Mouse (Mus musculus): ENCODE data around the gene Drc3. TPM values are rescaled to one million over a fixed set of nuclear protein-coding genes. Genes with fewer than 3 reads are reported as not detected.

Gene Drc3
- polyA plus RNA-seq, 1 experiment from 2014 or later = 20.0 TPM

GRCm38 (mm10) chr11:60339361-60339760, 13.8 kb upstream of the Drc3 start:
- WGBS = 87% methylated on average over 12 of the region's 12 CpGs
- Histone ChIP-seq H3K36me3 (no peaks in the 10 kb centered on the region; the same call in 1 of the 2 replicates), H3K9me3 (replicated peaks) (no peaks in the 10 kb centered on the region), H3K27me3 (no peaks in the 10 kb centered on the region), H3K27ac (replicated peaks) (no peak overlapping the region), H3K4me2 (replicated peaks) (no peak overlapping the region), H3K4me3 (replicated peaks) (no peak overlapping the region), H3K9ac (no peak overlapping the region), H3K4me1 (no peaks in the 10 kb centered on the region)
- no peak for ATAC-seq (ENCODE audit: insufficient number of reproducible peaks, low FRiP score, low TSS enrichment, low read depth)

- ATAC-seq (ENCODE audit: insufficient number of reproducible peaks, low FRiP score, low TSS enrichment, low read depth) = no peak
- H3K4me3 ChIP-seq (replicated peaks) = no peak overlapping the region
- no peaks in the 10 kb centered on the region for H3K36me3 ChIP-seq
- no peaks in the 10 kb centered on the region for H3K9me3 ChIP-seq (replicated peaks)
- H3K27me3 ChIP-seq = no peaks in the 10 kb centered on the region
- H3K4me2 ChIP-seq (replicated peaks) = no peak overlapping the region
- H3K4me1 ChIP-seq = 0 out of 2 replicates have a peak, but pooled peaks cover 3% of the 10 kb centered on the region
- no peak overlapping the region for H3K27ac ChIP-seq (replicated peaks)
- 77% methylated on average over 4 of the region's 4 CpGs for WGBS
- no peak overlapping the region for H3K9ac ChIP-seq
Observed at GRCm38 (mm10) chr11:60345868-60346267, 7.3 kb upstream of the Drc3 start.

GRCm38 (mm10) chr11:60346537-60346936, 6.6 kb upstream of the Drc3 start:
- 74% methylated on average over 4 of the region's 4 CpGs for WGBS

GRCm38 (mm10) chr11:60351388-60351787, 1.7 kb upstream of the Drc3 start:
- Histone ChIP-seq H3K9me3 (replicated peaks) (no peaks in the 10 kb centered on the region), H3K4me2 (replicated peaks) (peak overlapping the region; percentile 78), H3K27ac (replicated peaks) (peak overlapping the region; percentile 71), H3K27me3 (no peaks in the 10 kb centered on the region), H3K4me3 (replicated peaks) (peak overlapping the region; percentile 81), H3K36me3 (no peaks in the 10 kb centered on the region), H3K4me1 (peaks cover 19% of the 10 kb centered on the region), H3K9ac (no peak overlapping the region)
- WGBS = 48% methylated on average over 2 of the region's 2 CpGs
- no peak for ATAC-seq (ENCODE audit: insufficient number of reproducible peaks, low FRiP score, low TSS enrichment, low read depth)

More at GRCm38 (mm10) chr11:60346537-60346936, 6.6 kb upstream of the Drc3 start:
- Histone ChIP-seq H3K27ac (replicated peaks) (no peak overlapping the region), H3K27me3 (no peaks in the 10 kb centered on the region), H3K9ac (no peak overlapping the region), H3K36me3 (no peaks in the 10 kb centered on the region), H3K4me1 (peaks cover 7% of the 10 kb centered on the region), H3K9me3 (replicated peaks) (no peaks in the 10 kb centered on the region), H3K4me2 (replicated peaks) (no peak overlapping the region), H3K4me3 (replicated peaks) (no peak overlapping the region)
- ATAC-seq (ENCODE audit: insufficient number of reproducible peaks, low FRiP score, low TSS enrichment, low read depth) = no peak

GRCm38 (mm10) chr11:60351925-60352371, 1.2 kb upstream of the Drc3 start:
- Histone ChIP-seq H3K9ac (peak overlapping the region; percentile 59), H3K36me3 (no peaks in the 10 kb centered on the region), H3K4me1 (peaks cover 19% of the 10 kb centered on the region), H3K9me3 (replicated peaks) (no peaks in the 10 kb centered on the region), H3K4me2 (replicated peaks) (peak overlapping the region; percentile 78), H3K4me3 (replicated peaks) (peak overlapping the region; percentile 81), H3K27ac (replicated peaks) (peak overlapping the region; percentile 71), H3K27me3 (no peaks in the 10 kb centered on the region)
- WGBS = 22% methylated on average over 11 of the region's 11 CpGs
- ATAC-seq (ENCODE audit: insufficient number of reproducible peaks, low FRiP score, low TSS enrichment, low read depth) = no peak

- ATAC-seq (ENCODE audit: insufficient number of reproducible peaks, low FRiP score, low TSS enrichment, low read depth) = no peak
- WGBS = 82% methylated on average over 2 of the region's 2 CpGs
- Histone ChIP-seq H3K4me1 (peaks cover 23% of the 10 kb centered on the region), H3K36me3 (no peaks in the 10 kb centered on the region), H3K27ac (replicated peaks) (no peak overlapping the region), H3K27me3 (no peaks in the 10 kb centered on the region), H3K9ac (no peak overlapping the region), H3K4me2 (replicated peaks) (no peak overlapping the region), H3K4me3 (replicated peaks) (no peak overlapping the region), H3K9me3 (replicated peaks) (no peaks in the 10 kb centered on the region)
Observed at GRCm38 (mm10) chr11:60355952-60356351, 2.8 kb downstream of the Drc3 start.

- H3K4me3 ChIP-seq (replicated peaks) = no peak overlapping the region
- 39% methylated on average over 1 of the region's 1 CpGs for WGBS
- H3K4me2 ChIP-seq (replicated peaks) = no peak overlapping the region
- H3K9me3 ChIP-seq (replicated peaks) = no peaks in the 10 kb centered on the region
- no peak for ATAC-seq (ENCODE audit: insufficient number of reproducible peaks, low FRiP score, low TSS enrichment, low read depth)
- no peak overlapping the region for H3K9ac ChIP-seq
- peaks cover 13% of the 10 kb centered on the region for H3K4me1 ChIP-seq
- no peaks in the 10 kb centered on the region for H3K27me3 ChIP-seq
- H3K36me3 ChIP-seq = no peaks in the 10 kb centered on the region
- no peak overlapping the region for H3K27ac ChIP-seq (replicated peaks)
Observed at GRCm38 (mm10) chr11:60357116-60357515, 4.0 kb downstream of the Drc3 start.

- Histone ChIP-seq H3K27ac (replicated peaks) (no peak overlapping the region), H3K4me2 (replicated peaks) (no peak overlapping the region), H3K36me3 (no peaks in the 10 kb centered on the region), H3K4me3 (replicated peaks) (no peak overlapping the region), H3K27me3 (no peaks in the 10 kb centered on the region), H3K4me1 (peaks cover 9% of the 10 kb centered on the region), H3K9me3 (replicated peaks) (no peaks in the 10 kb centered on the region), H3K9ac (no peak overlapping the region)
- ATAC-seq (ENCODE audit: insufficient number of reproducible peaks, low FRiP score, low TSS enrichment, low read depth) = no peak
- 56% methylated on average over 7 of the region's 7 CpGs for WGBS
Observed at GRCm38 (mm10) chr11:60358548-60358947, 5.4 kb downstream of the Drc3 start.

- no peaks in the 10 kb centered on the region for H3K9me3 ChIP-seq (replicated peaks)
- 81% methylated on average over 5 of the region's 5 CpGs for WGBS
- no peaks in the 10 kb centered on the region for H3K27me3 ChIP-seq
- 0 out of 2 replicates have a peak, but pooled peaks cover 7% of the 10 kb centered on the region for H3K4me1 ChIP-seq
- no peak overlapping the region for H3K27ac ChIP-seq (replicated peaks)
- ATAC-seq (ENCODE audit: insufficient number of reproducible peaks, low FRiP score, low TSS enrichment, low read depth) = no peak
- no peak overlapping the region for H3K9ac ChIP-seq
- no peak overlapping the region for H3K4me3 ChIP-seq (replicated peaks)
- no peaks in the 10 kb centered on the region for H3K36me3 ChIP-seq
- H3K4me2 ChIP-seq (replicated peaks) = no peak overlapping the region
Observed at GRCm38 (mm10) chr11:60359138-60359537, 6.0 kb downstream of the Drc3 start.

GRCm38 (mm10) chr11:60359936-60360335, 6.8 kb downstream of the Drc3 start:
- Histone ChIP-seq H3K36me3 (no peaks in the 10 kb centered on the region), H3K27ac (replicated peaks) (no peak overlapping the region), H3K9me3 (replicated peaks) (no peaks in the 10 kb centered on the region), H3K9ac (no peak overlapping the region), H3K4me2 (replicated peaks) (no peak overlapping the region), H3K4me3 (replicated peaks) (no peak overlapping the region), H3K4me1 (0 out of 2 replicates have a peak, but pooled peaks cover 7% of the 10 kb centered on the region), H3K27me3 (no peaks in the 10 kb centered on the region)
- no peak for ATAC-seq (ENCODE audit: insufficient number of reproducible peaks, low FRiP score, low TSS enrichment, low read depth)
- 93% methylated on average over 1 of the region's 1 CpGs for WGBS

- 71% methylated on average over 5 of the region's 5 CpGs for WGBS
- ATAC-seq (ENCODE audit: insufficient number of reproducible peaks, low FRiP score, low TSS enrichment, low read depth) = no peak
- H3K4me1 ChIP-seq = 0 out of 2 replicates have a peak, but pooled peaks cover 10% of the 10 kb centered on the region
- H3K9ac ChIP-seq = no peak overlapping the region
- no peaks in the 10 kb centered on the region for H3K9me3 ChIP-seq (replicated peaks)
- no peaks in the 10 kb centered on the region for H3K27me3 ChIP-seq
- no peak overlapping the region for H3K4me2 ChIP-seq (replicated peaks)
- no peak overlapping the region for H3K4me3 ChIP-seq (replicated peaks)
- no peak overlapping the region; the same call in 1 of the 2 replicates for H3K27ac ChIP-seq (replicated peaks)
- H3K36me3 ChIP-seq = no peaks in the 10 kb centered on the region
Observed at GRCm38 (mm10) chr11:60360631-60361201, 7.6 kb downstream of the Drc3 start.
